Mouse (Mus musculus): Measurements from ENCODE around the gene Bcl2l11. TPM values are rescaled to one million over a fixed set of nuclear protein-coding genes. Genes with fewer than 3 reads are reported as not detected.

Gene Bcl2l11
- 68.6 and 74.6 TPM in 2 replicates for polyA plus RNA-seq (2012)

DNA sequence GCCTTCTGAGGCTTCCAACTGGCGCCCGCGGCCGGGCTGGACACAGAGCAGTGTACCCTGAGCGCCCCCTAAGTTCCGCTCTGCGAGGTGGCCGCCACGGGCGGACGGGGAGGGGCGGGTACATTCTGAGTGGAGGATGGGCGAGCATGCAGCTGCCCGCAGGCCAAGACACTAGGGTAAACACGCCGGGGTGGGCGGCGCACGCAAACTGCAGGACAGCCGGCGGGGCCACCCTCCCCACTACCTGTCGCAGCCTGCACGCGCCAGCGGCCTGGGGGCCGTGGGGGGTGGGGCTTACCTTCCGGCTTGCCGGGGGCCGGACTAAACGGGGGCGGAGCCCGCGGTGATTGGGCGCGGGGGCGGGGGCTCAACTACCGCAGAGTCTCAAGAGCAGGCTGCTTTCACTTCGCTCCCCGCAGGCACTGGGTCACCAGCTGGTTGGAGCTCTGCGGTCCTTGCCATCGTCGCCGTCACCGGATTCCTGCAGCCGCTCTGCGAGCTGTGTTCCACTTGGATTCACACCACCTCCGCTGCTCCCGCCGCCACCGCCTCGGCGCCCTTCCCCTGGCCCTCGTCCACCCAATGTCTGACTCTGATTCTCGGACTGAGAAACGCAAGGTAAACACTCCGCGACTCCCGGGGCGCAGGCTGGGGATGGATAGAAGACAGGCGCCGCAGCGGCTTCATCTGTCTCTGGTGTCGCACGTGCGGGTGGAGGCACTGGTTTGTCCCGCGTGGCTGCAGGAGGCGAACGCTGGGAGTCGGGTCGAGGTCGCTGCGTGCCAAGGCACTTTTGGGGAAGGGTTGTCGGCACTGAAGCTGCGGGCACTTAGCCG lies at the start of gene Bcl2l11:
Gene Bcl2l11, plus strand, starts transcription at position 404 of the 836 bp plus-strand sequence.

Measured in megakaryocyte-erythroid progenitor cell, adult 5 weeks (primary cell).